Mouse (Mus musculus): ENCODE data around the gene Ttc3. TPM values are rescaled to one million over a fixed set of nuclear protein-coding genes. Genes with fewer than 3 reads are reported as not detected.

The Ttc3 gene
- total and polyA plus RNA-seq, 2 experiments from 2014 or later: 1,211 to 1,271 TPM

DNA sequence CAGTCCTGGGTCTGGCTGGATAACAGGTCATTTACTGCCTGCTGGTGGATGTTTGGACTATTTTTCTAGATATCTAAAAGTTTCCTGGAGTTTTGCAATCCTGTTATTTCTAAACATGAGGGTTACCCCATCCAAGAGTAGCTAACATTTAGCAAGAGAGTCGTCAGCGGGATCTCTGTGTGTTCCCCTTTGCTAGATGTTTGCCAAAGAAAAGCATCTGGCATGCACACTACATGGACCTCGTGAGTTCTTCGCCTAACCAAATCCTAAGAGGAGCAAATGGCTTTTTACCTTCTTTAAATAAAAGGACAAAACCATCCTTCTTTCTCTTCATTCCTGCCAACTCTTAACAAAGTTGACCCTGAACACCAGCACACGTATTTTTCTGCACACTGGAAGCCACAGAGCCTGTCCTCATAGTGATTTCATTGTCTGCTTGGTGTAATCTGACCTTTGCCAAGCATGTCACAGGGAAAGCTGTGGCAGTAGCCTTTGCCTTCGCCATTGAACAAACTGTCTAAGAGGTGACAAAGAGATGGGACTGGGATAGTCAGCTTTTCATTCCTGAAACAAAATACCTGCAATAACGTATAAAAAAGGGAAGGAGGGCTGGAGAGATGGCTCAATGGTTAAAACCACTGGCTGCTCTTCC lies 23.2 kb upstream of the Ttc3 start:
- no peak for TF ChIP-seq CTCF (IDR thresholded peaks at IDR 0.05)

DNA sequence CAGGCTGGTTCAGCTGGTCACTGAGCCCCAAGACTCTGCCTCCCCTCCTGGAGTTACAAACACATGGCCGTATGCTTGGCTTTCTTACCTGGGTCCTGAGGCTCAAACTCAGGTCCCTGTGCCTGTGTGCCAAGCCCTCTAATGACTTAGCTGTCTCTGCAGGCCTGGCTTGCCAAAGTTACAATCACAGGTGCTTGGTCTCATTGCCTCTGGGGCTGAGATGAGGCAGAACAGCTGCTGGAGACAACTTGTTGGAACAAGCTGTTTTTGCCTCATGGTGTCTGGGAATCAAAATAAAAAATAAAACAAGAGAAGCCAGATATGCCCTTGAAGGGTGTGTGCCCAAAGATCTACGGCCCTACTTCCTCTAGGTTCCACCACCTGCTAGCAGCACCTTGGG lies 21.6 kb upstream of the Ttc3 start:
- TF ChIP-seq CTCF (IDR thresholded peaks at IDR 0.05): no peak
- H3K9me3 ChIP-seq (ENCODE audit: low read length): no peaks in the 10 kb centered on the region
- no peaks in the 10 kb centered on the region for H3K27me3 ChIP-seq (ENCODE audit: insufficient read depth, low read length)
- H3K27ac ChIP-seq (ENCODE audit: low read depth, low read length): no peak overlapping the region
- H3K36me3 ChIP-seq (ENCODE audit: insufficient read depth, low read length): no peaks in the 10 kb centered on the region
- DNase-seq (ENCODE audit: low spot score) (no peak), ATAC-seq (ENCODE audit: low FRiP score) (no peak)
- H3K4me2 ChIP-seq (ENCODE audit: low read depth, low read length, poor library complexity, severe bottlenecking): no peak overlapping the region
- no peak overlapping the region for H3K9ac ChIP-seq (replicated peaks; ENCODE audit: low read length, poor library complexity, severe bottlenecking)
- WGBS: 90% methylated on average over 2 of the region's 2 CpGs
- no peak overlapping the region for H3K4me3 ChIP-seq (ENCODE audit: low read depth, low read length)
- no peaks in the 10 kb centered on the region for H3K4me1 ChIP-seq (ENCODE audit: insufficient read depth, low read length)

More for the DNA sequence above, 23.2 kb upstream of the Ttc3 start:
- DNase-seq (ENCODE audit: low spot score): no peak
- H3K9ac ChIP-seq (replicated peaks; ENCODE audit: low read length, poor library complexity, severe bottlenecking): no peak overlapping the region
- no peaks in the 10 kb centered on the region for H3K9me3 ChIP-seq (ENCODE audit: low read length)
- H3K4me2 ChIP-seq (ENCODE audit: low read depth, low read length, poor library complexity, severe bottlenecking): no peak overlapping the region
- no peak overlapping the region for H3K27ac ChIP-seq (ENCODE audit: low read depth, low read length)
- no peak overlapping the region for H3K4me3 ChIP-seq (ENCODE audit: low read depth, low read length)
- WGBS: 76% methylated on average over 7 of the region's 7 CpGs
- ATAC-seq (ENCODE audit: low FRiP score): no peak
- no peaks in the 10 kb centered on the region for H3K4me1 ChIP-seq (ENCODE audit: insufficient read depth, low read length)
- H3K36me3 ChIP-seq (ENCODE audit: insufficient read depth, low read length): no peaks in the 10 kb centered on the region
- no peaks in the 10 kb centered on the region for H3K27me3 ChIP-seq (ENCODE audit: insufficient read depth, low read length)

- Histone ChIP-seq H3K4me3 (ENCODE audit: low read depth, low read length) (no peak overlapping the region), H3K36me3 (ENCODE audit: insufficient read depth, low read length) (no peaks in the 10 kb centered on the region), H3K9ac (replicated peaks; ENCODE audit: low read length, poor library complexity, severe bottlenecking) (no peak overlapping the region), H3K4me2 (ENCODE audit: low read depth, low read length, poor library complexity, severe bottlenecking) (no peak overlapping the region), H3K27me3 (ENCODE audit: insufficient read depth, low read length) (no peaks in the 10 kb centered on the region), H3K27ac (ENCODE audit: low read depth, low read length) (0 out of 2 replicates have a peak overlapping the region, but pooled peaks have one; percentile 12), H3K4me1 (ENCODE audit: insufficient read depth, low read length) (no peaks in the 10 kb centered on the region), H3K9me3 (ENCODE audit: low read length) (no peaks in the 10 kb centered on the region)
- ATAC-seq (ENCODE audit: low FRiP score) (no peak), DNase-seq (ENCODE audit: low spot score) (peak; percentile 71)
- WGBS: 55% methylated on average over 11 of the region's 11 CpGs
- no peak for TF ChIP-seq CTCF (IDR thresholded peaks at IDR 0.05)
Measured at GRCm38 (mm10) chr16:94349588-94350286, 20.7 kb upstream of the Ttc3 start.

DNA sequence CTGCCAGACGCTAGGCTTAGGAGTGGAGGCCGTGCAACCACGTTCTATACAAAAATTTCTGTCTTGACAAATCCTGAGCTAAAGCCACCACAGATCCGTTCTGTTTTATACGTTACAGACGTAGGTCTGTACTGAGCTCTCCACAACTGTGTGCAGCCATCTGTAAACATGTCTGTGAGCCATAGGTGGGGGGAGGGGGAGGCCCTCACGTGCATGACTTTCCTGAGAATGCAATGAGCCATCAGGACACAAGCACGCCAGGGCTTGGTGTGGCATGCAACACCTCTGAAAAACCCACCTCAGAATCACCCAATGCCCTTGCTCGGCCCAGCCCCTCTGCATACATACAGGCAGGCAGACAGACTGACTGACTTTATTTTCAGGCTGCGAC lies 20.1 kb upstream of the Ttc3 start:
- no peaks in the 10 kb centered on the region for H3K27me3 ChIP-seq (ENCODE audit: insufficient read depth, low read length)
- H3K27ac ChIP-seq (ENCODE audit: low read depth, low read length): no peak overlapping the region
- 71% methylated on average over 10 of the region's 10 CpGs for WGBS
- no peak for TF ChIP-seq CTCF (IDR thresholded peaks at IDR 0.05)
- no peak for ATAC-seq (ENCODE audit: low FRiP score)
- H3K4me1 ChIP-seq (ENCODE audit: insufficient read depth, low read length): no peaks in the 10 kb centered on the region
- H3K9me3 ChIP-seq (ENCODE audit: low read length): no peaks in the 10 kb centered on the region
- H3K4me2 ChIP-seq (ENCODE audit: low read depth, low read length, poor library complexity, severe bottlenecking): no peak overlapping the region
- H3K9ac ChIP-seq (replicated peaks; ENCODE audit: low read length, poor library complexity, severe bottlenecking): no peak overlapping the region
- no peaks in the 10 kb centered on the region for H3K36me3 ChIP-seq (ENCODE audit: insufficient read depth, low read length)
- DNase-seq (ENCODE audit: low spot score): no peak
- H3K4me3 ChIP-seq (ENCODE audit: low read depth, low read length): no peak overlapping the region

DNA sequence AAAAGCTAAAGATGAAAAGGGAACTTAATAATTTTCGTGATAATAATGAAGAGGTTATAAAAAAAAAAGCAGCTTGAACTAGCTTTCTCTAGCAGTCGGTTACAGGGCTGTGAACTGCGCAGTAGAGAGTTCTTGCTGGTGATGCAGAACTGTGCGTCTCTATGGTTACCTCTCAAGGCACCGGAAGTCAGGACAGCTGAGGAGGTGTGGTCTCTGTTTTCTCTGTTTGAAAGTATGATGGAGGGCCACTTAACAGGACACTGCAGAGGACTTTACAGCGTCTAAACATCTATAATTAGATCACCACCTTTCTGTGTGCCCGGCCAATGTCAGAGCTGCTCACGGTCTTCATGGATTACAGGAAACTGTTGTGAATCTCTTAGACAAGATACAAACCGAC lies 16.0 kb upstream of the Ttc3 start:
- peak; percentile 52 for DNase-seq (ENCODE audit: low spot score)
- TF ChIP-seq CTCF (IDR thresholded peaks at IDR 0.05): no peak
- 56% methylated on average over 9 of the region's 9 CpGs for WGBS
- H3K27ac ChIP-seq (ENCODE audit: low read depth, low read length): no peak overlapping the region
- H3K4me1 ChIP-seq (ENCODE audit: insufficient read depth, low read length): no peaks in the 10 kb centered on the region
- H3K4me2 ChIP-seq (ENCODE audit: low read depth, low read length, poor library complexity, severe bottlenecking): no peak overlapping the region
- H3K27me3 ChIP-seq (ENCODE audit: insufficient read depth, low read length): no peaks in the 10 kb centered on the region
- no peaks in the 10 kb centered on the region for H3K36me3 ChIP-seq (ENCODE audit: insufficient read depth, low read length)
- H3K4me3 ChIP-seq (ENCODE audit: low read depth, low read length): no peak overlapping the region
- no peak for ATAC-seq (ENCODE audit: low FRiP score)
- no peaks in the 10 kb centered on the region for H3K9me3 ChIP-seq (ENCODE audit: low read length)
- no peak overlapping the region for H3K9ac ChIP-seq (replicated peaks; ENCODE audit: low read length, poor library complexity, severe bottlenecking)

DNA sequence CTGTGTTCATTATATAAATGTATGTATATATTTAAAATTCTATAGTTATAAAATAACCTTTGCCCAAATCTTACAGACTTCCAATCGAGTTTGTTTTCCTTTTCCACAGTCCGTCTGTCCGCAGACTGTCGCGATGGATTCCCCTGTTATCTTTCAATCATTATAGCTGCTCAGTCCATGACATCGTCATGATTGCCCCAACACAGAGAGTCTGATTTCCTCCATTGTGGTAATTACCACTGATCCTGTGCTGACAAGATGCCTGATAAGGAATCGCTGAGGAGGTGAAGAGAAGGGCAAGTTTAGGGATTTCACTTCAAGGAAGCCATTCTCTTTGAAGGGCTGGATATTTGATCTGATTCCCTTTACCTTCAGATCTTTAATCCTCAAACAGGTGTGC lies 14.4 kb upstream of the Ttc3 start:
- no peak overlapping the region for H3K4me2 ChIP-seq (ENCODE audit: low read depth, low read length, poor library complexity, severe bottlenecking)
- no peak overlapping the region for H3K27ac ChIP-seq (ENCODE audit: low read depth, low read length)
- H3K36me3 ChIP-seq (ENCODE audit: insufficient read depth, low read length): no peaks in the 10 kb centered on the region
- 70% methylated on average over 7 of the region's 7 CpGs for WGBS
- ATAC-seq (ENCODE audit: low FRiP score) (no peak), DNase-seq (ENCODE audit: low spot score) (no peak)
- no peaks in the 10 kb centered on the region for H3K27me3 ChIP-seq (ENCODE audit: insufficient read depth, low read length)
- no peaks in the 10 kb centered on the region for H3K9me3 ChIP-seq (ENCODE audit: low read length)
- no peak overlapping the region for H3K4me3 ChIP-seq (ENCODE audit: low read depth, low read length)
- no peak overlapping the region for H3K9ac ChIP-seq (replicated peaks; ENCODE audit: low read length, poor library complexity, severe bottlenecking)
- no peaks in the 10 kb centered on the region for H3K4me1 ChIP-seq (ENCODE audit: insufficient read depth, low read length)
- no peak for TF ChIP-seq CTCF (IDR thresholded peaks at IDR 0.05)
